Mouse (Mus musculus): Measurements from ENCODE around the gene Kcnj14.

Kcnj14 gene

GRCm38 (mm10) chr7:45824598-45824997 is at the start of gene Kcnj14:
Gene Kcnj14, minus strand, starts transcription at chr7:45824782.
- DNase-seq, result no peak

GRCm38 (mm10) chr7:45873061-45873947 is 48.7 kb upstream of the Kcnj14 start:
- peak; percentile 67 for DNase-seq

DNA sequence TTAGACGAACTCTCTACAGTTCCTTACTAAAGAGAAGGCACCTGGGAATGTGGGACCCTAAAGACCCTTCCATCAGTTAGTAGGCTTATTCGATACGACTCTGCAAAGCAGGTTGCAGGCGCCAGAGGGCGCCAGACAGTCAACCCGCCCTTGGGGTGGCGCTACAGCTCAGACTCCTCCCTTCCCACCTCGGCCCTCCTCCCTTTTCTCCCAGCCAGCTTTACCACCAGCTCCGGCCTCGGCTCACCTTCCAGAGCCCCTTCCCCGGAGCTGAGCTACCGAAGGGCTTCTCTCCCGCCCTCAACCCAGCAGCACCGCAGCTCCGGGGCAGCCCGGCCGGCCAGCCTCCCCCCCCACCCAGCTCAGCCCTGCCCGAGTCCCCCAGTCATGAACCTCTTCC is 48.0 kb upstream of the Kcnj14 start, which contains the start of gene Kdelr1:
TSS of gene Kdelr1 (plus strand) at position 149 of the 400 bp plus-strand sequence.
- DNase-seq, result peak; percentile 92

GRCm38 (mm10) chr7:45870282-45871058 is 45.9 kb upstream of the Kcnj14 start:
- DNase-seq, result no peak

DNA sequence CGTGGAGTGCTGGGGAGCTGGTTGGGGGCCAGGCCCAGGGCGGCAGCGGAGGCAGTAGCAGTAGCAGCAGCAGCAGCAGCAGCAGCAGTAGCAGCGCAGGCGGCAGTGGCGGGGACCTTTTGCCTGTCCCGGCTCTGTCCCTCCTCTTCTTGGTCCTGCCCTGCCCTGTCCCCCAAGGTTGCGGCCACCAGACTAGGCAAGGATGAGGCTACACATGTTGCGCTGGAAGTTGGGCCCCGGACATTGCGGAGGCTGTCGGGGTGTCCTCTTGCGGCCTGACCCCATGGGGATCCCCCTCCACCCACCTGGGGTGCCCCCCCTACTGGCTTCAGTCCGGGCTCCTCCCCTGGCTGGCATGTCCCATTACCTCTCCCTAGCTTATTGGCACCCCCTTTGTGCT is 45.2 kb upstream of the Kcnj14 start:
- no peak for DNase-seq

DNA sequence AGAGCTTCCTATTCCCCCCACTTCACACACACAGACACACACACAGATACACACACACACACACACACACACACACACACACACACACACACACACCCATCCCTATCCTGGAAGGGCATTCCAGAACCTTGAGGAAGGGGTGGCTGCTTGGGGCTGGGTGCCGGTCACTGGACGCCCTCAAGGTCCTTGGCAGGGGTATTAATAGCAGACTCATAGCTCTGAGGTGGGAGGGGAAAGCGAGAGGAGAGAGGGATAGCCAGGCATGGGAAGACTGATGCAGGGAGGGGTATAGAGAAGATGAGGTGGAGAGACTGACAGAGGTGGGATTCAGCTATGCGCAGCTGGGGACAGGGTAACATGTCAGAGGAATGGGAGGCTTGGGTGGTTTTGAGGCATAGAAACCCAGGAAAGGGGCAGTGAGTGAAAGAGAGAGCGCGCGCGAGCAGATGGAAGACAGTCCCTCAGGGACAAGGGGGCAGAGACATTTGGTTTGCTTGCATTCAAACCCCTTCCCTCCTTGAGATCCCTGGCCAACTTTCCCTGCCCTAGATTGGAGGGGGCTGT is 44.6 kb upstream of the Kcnj14 start:
- no peak for DNase-seq

- DNase-seq, result no peak
These were observed 43.3 kb upstream of the Kcnj14 start for GRCm38 (mm10) chr7:45867871-45868270.

- DNase-seq, result peak; percentile 93
These were observed 41.6 kb upstream of the Kcnj14 start for GRCm38 (mm10) chr7:45865925-45866910.

DNA sequence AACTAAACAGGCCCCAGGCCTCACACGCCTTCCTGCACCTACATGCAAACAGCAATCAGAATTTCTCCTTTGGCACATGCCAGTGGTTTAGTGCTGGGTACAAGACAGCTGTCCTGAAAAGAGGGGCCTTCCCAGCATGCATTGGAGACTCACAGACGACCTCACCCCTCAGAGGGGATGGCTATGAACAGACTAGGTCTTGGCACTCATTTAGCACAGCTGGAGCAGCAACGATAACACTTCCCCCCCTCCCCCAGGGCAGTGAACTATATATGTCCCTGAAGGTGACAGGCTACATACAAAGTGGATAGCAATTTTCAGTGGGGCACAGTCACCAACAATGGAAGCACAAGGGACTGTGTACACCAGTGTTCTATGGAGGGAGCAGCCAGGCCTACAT is 39.9 kb upstream of the Kcnj14 start:
- DNase-seq, result no peak

- DNase-seq, result no peak
These were observed 38.2 kb upstream of the Kcnj14 start for GRCm38 (mm10) chr7:45862804-45863203.

GRCm38 (mm10) chr7:45859008-45859407 is 34.4 kb upstream of the Kcnj14 start:
- no peak for DNase-seq

- no peak for DNase-seq
These were observed 32.6 kb upstream of the Kcnj14 start for GRCm38 (mm10) chr7:45856950-45857901.

- no peak for DNase-seq
These were observed 28.5 kb upstream of the Kcnj14 start for GRCm38 (mm10) chr7:45853089-45853488.

- DNase-seq, result no peak
These were observed 26.1 kb upstream of the Kcnj14 start for GRCm38 (mm10) chr7:45850661-45851060.

GRCm38 (mm10) chr7:45848447-45849027 is 24.0 kb upstream of the Kcnj14 start:
- DNase-seq, result no peak

DNA sequence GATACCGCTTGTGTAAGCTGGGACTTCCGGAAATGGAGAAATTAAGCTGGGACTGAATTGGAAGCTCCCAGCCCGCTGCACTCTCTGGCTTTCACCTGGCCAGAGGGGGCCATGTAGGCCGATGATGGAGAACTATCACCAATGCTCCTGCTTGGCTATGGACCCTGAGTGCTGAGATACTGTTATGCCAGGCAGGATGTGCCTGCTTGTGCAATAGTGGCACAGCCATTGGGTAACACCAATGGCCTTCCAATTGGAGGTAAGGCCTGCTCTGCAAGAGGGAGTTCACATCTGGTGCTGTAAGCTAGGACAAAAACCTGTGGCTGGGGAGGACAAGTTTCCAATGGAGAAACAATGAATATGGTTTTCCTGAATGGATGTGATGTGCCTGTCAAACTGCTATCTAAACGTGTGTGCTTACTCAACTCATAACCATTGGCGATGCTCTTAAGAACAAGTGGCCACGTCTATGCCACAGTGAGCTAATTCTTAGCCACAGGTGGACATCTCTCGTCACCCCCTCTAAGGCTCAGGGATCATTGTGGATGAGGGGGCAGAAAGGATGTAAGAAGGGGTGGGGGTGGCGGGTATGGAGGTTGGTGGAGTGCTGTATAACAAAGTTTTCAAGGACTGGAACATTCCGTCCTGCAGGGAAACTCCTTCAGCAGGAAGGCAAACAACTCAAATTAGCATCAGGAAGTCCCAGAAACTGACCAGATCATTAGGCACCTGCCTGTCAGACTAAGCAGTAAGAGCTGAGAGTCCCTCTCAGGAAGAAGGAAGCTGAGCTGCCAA is 18.6 kb upstream of the Kcnj14 start:
- no peak for DNase-seq

DNA sequence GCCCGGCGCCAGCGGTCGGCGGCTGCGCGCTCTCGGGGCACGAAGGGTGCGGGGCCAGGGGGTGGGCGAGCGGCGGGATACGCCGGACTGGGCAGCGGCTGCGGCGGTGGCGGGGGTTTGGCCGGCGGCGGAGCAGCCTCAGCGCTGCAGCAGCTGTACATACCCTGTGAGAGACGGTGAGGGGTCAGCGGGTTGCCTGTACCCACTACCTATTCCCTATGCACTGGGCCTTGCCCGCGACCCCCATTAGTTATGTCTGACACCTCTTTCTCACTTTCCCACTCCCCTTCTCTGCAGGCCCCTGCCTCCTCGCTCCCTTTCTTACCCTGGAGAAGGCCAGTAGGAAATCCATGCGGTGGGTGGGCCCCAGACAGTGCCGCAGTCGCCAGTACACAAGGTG is 9.3 kb upstream of the Kcnj14 start:
- DNase-seq, result no peak

GRCm38 (mm10) chr7:45833148-45833790 is 8.7 kb upstream of the Kcnj14 start:
- DNase-seq, result no peak

DNA sequence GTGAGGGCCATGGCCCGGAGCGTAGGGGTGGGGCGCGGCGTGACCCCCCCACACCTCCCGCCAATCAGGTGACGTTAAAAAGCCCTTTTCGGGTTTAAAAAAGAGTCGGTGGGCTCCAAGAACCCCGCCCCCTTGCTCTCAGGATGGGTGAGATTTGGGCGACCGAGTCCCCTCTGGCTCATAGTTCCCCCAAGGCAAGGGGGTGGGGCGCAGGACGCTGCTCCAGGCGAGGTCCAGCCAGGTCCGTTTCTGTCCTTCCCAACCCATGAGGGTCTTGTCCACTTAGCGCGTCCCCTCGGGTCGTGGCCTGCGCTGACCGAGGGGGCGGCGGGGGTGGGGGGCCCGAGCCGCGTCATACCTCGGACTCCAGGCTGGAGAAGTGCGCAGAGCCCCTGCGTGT is 7.8 kb upstream of the Kcnj14 start:
- DNase-seq, result no peak
